Mouse (Mus musculus) midbrain, embryonic 13.5 days (tissue): Measurements from ENCODE around the gene Fbxl5. TPM values are rescaled to one million over a fixed set of nuclear protein-coding genes. Genes with fewer than 3 reads are reported as not detected.

Source experiments
- ATAC-seq: fragments of 200-750 bp; cut with Nextera tagmentation; 2 replicates; pipeline ENCODE4 v1.8.0; 2017; ENCODE audit warnings: mild to moderate bottlenecking, moderate TSS enrichment, moderate library complexity
- H3K27ac ChIP-seq: fragments of 300-500 bp; sonication (generic); 2 replicates; pipeline ENCODE4 v1.5.1; 2015; ENCODE audit warnings: inconsistent platforms, mild to moderate bottlenecking, moderate library complexity
- H3K27me3 ChIP-seq: fragments of 300-500 bp; sonication (generic); 2 replicates; pipeline ENCODE4 v1.6.1; 2015; ENCODE audit warnings: mild to moderate bottlenecking, inconsistent platforms
- H3K36me3 ChIP-seq: fragments of 300-500 bp; sonication (generic); 2 replicates; pipeline ENCODE4 v1.6.1; 2015; ENCODE audit warnings: mild to moderate bottlenecking, inconsistent platforms
- H3K4me1 ChIP-seq: fragments of 300-500 bp; sonication (generic); replicated peaks from 2 replicates; pipeline ENCODE4 v1.6.1; 2015; ENCODE audit warnings: inconsistent platforms
- H3K4me2 ChIP-seq: fragments of 300-500 bp; sonication (generic); replicated peaks from 2 replicates; pipeline ENCODE4 v1.6.1; 2015; ENCODE audit warnings: moderate library complexity, mild to moderate bottlenecking, inconsistent platforms
- H3K4me3 ChIP-seq: fragments of 300-500 bp; sonication (generic); replicated peaks from 2 replicates; pipeline ENCODE4 v1.5.1; 2015; ENCODE audit warnings: mild to moderate bottlenecking, inconsistent platforms
- H3K9ac ChIP-seq: fragments of 300-500 bp; sonication (generic); replicated peaks from 2 replicates; pipeline ENCODE4 v1.6.1; 2015; ENCODE audit warnings: mild to moderate bottlenecking, inconsistent platforms
- H3K9me3 ChIP-seq: fragments of 300-500 bp; sonication (generic); 2 replicates; pipeline ENCODE4 v1.6.1; 2016; ENCODE audit warnings: mild to moderate bottlenecking, inconsistent platforms
- WGBS: fragments of 180-500 bp; shearing (Covaris S2); methylation state at CpG from one replicate; pipeline ENCODE4 v1.1.7; 2015; 5-methylcytosine and 5-hydroxymethylcytosine counted together
- polyA plus RNA-seq: library from polyadenylated mRNA; unstranded; fragments of >200 nt; fragmentation: Nextera tagmentation; extraction: Ambion mirVana; gene quantifications from 2 replicates; pipeline ENCODE4 v1.2.1, GENCODE M21; 2015

The Fbxl5 gene
- polyA plus RNA-seq, result 62.5 and 70.9 TPM in 2 replicates

- no peak for ATAC-seq
- H3K9ac ChIP-seq, result no peak within 1 kb of the TSS
- H3K4me1 ChIP-seq, result no peaks in the 10 kb centered on the region
- H3K27ac ChIP-seq, result no peak within 1 kb of the TSS
- WGBS, result 84% methylated on average over 19 of the region's 19 CpGs
- no peaks in the 10 kb centered on the region for H3K36me3 ChIP-seq
- H3K4me2 ChIP-seq, result no peak within 1 kb of the TSS
- H3K9me3 ChIP-seq, result no peaks in the 10 kb centered on the region
- H3K27me3 ChIP-seq, result no peaks in the 10 kb centered on the region
- no peak within 1 kb of the TSS for H3K4me3 ChIP-seq
Observed at GRCm38 (mm10) chr5:43821538-43821937, at the start of gene Fbxl5. Gene Fbxl5 (minus strand): TSS chr5:43821638.

GRCm38 (mm10) chr5:43868711-43869600 is 47.5 kb upstream of the Fbxl5 start:
- H3K36me3 ChIP-seq, result no peaks in the 10 kb centered on the region
- 6% methylated on average over 28 of the region's 28 CpGs for WGBS
- peak; percentile 69 for ATAC-seq
- H3K9me3 ChIP-seq, result no peaks in the 10 kb centered on the region
- H3K4me1 ChIP-seq, result peaks cover 11% of the 10 kb centered on the region
- peak overlapping the region; percentile 56 for H3K9ac ChIP-seq
- H3K27me3 ChIP-seq, result peaks cover 7% of the 10 kb centered on the region; the same call in 1 of the 2 replicates
- no peak overlapping the region for H3K27ac ChIP-seq
- H3K4me3 ChIP-seq, result peak overlapping the region; percentile 33
- H3K4me2 ChIP-seq, result peak overlapping the region; percentile 63

GRCm38 (mm10) chr5:43868253-43868652 is 46.8 kb upstream of the Fbxl5 start, which contains the start of gene Cd38:
Gene Cd38 (plus strand): TSS chr5:43868553.
- ATAC-seq, result 0 out of 2 replicates have a peak, but pooled peaks have one; percentile 20
- Histone ChIP-seq H3K4me2 (peak within 1 kb of the TSS; percentile 63), H3K9ac (peak within 1 kb of the TSS; percentile 56)

GRCm38 (mm10) chr5:43865316-43865715 is 43.9 kb upstream of the Fbxl5 start:
- Histone ChIP-seq H3K4me1 (peaks cover 11% of the 10 kb centered on the region), H3K9me3 (no peaks in the 10 kb centered on the region), H3K27me3 (peaks cover 7% of the 10 kb centered on the region; the same call in 1 of the 2 replicates), H3K4me3 (no peak overlapping the region), H3K36me3 (no peaks in the 10 kb centered on the region), H3K27ac (no peak overlapping the region), H3K4me2 (no peak overlapping the region), H3K9ac (no peak overlapping the region)
- 80% methylated on average over 2 of the region's 2 CpGs for WGBS
- no peak for ATAC-seq

More at GRCm38 (mm10) chr5:43868253-43868652, 46.8 kb upstream of the Fbxl5 start, which contains the start of gene Cd38:
- Histone ChIP-seq H3K9me3 (no peaks in the 10 kb centered on the region), H3K4me1 (peaks cover 11% of the 10 kb centered on the region), H3K27ac (no peak within 1 kb of the TSS), H3K4me3 (peak within 1 kb of the TSS; percentile 33), H3K36me3 (no peaks in the 10 kb centered on the region), H3K27me3 (peaks cover 7% of the 10 kb centered on the region; the same call in 1 of the 2 replicates)

GRCm38 (mm10) chr5:43863642-43864041 is 42.2 kb upstream of the Fbxl5 start:
- 85% methylated on average over 6 of the region's 6 CpGs for WGBS
- no peaks in the 10 kb centered on the region for H3K36me3 ChIP-seq
- H3K9me3 ChIP-seq, result no peaks in the 10 kb centered on the region

GRCm38 (mm10) chr5:43860670-43861431 is 39.4 kb upstream of the Fbxl5 start:
- WGBS, result 71% methylated on average over 5 of the region's 5 CpGs
- Histone ChIP-seq H3K36me3 (no peaks in the 10 kb centered on the region), H3K9me3 (no peaks in the 10 kb centered on the region), H3K9ac (no peak overlapping the region), H3K27ac (no peak overlapping the region), H3K27me3 (no peaks in the 10 kb centered on the region), H3K4me3 (no peak overlapping the region), H3K4me1 (no peaks in the 10 kb centered on the region), H3K4me2 (no peak overlapping the region)
- no peak for ATAC-seq

More at GRCm38 (mm10) chr5:43863642-43864041, 42.2 kb upstream of the Fbxl5 start:
- Histone ChIP-seq H3K27me3 (peaks cover 7% of the 10 kb centered on the region; the same call in 1 of the 2 replicates), H3K9ac (no peak overlapping the region), H3K4me1 (peaks cover 2% of the 10 kb centered on the region), H3K4me2 (no peak overlapping the region), H3K4me3 (no peak overlapping the region), H3K27ac (no peak overlapping the region)
- no peak for ATAC-seq

GRCm38 (mm10) chr5:43860096-43860495 is 38.7 kb upstream of the Fbxl5 start:
- no peak overlapping the region for H3K4me2 ChIP-seq
- no peaks in the 10 kb centered on the region for H3K9me3 ChIP-seq
- H3K4me1 ChIP-seq, result no peaks in the 10 kb centered on the region
- no peak overlapping the region for H3K27ac ChIP-seq
- ATAC-seq, result no peak
- WGBS, result 96% methylated on average over 5 of the region's 5 CpGs
- H3K27me3 ChIP-seq, result no peaks in the 10 kb centered on the region
- H3K36me3 ChIP-seq, result no peaks in the 10 kb centered on the region
- no peak overlapping the region for H3K4me3 ChIP-seq
- no peak overlapping the region for H3K9ac ChIP-seq

GRCm38 (mm10) chr5:43859663-43860062 is 38.2 kb upstream of the Fbxl5 start:
- Histone ChIP-seq H3K9me3 (no peaks in the 10 kb centered on the region), H3K27ac (no peak overlapping the region), H3K36me3 (no peaks in the 10 kb centered on the region), H3K9ac (no peak overlapping the region), H3K4me2 (no peak overlapping the region), H3K27me3 (no peaks in the 10 kb centered on the region), H3K4me3 (no peak overlapping the region), H3K4me1 (no peaks in the 10 kb centered on the region)
- 90% methylated on average over 8 of the region's 8 CpGs for WGBS
- ATAC-seq, result no peak

- WGBS, result 87% methylated on average over 2 of the region's 2 CpGs
Observed at GRCm38 (mm10) chr5:43855769-43856168, 34.3 kb upstream of the Fbxl5 start.

GRCm38 (mm10) chr5:43853868-43854488 is 32.5 kb upstream of the Fbxl5 start:
- Histone ChIP-seq H3K27ac (no peak overlapping the region), H3K36me3 (no peaks in the 10 kb centered on the region), H3K4me3 (no peak overlapping the region), H3K9ac (no peak overlapping the region), H3K4me2 (no peak overlapping the region), H3K27me3 (no peaks in the 10 kb centered on the region), H3K9me3 (no peaks in the 10 kb centered on the region), H3K4me1 (no peaks in the 10 kb centered on the region)
- no peak for ATAC-seq
- 85% methylated on average over 7 of the region's 7 CpGs for WGBS

More at GRCm38 (mm10) chr5:43855769-43856168, 34.3 kb upstream of the Fbxl5 start:
- no peak overlapping the region for H3K4me3 ChIP-seq
- H3K27me3 ChIP-seq, result no peaks in the 10 kb centered on the region
- no peak overlapping the region for H3K27ac ChIP-seq
- no peaks in the 10 kb centered on the region for H3K4me1 ChIP-seq
- H3K4me2 ChIP-seq, result no peak overlapping the region
- H3K36me3 ChIP-seq, result no peaks in the 10 kb centered on the region
- H3K9me3 ChIP-seq, result no peaks in the 10 kb centered on the region
- H3K9ac ChIP-seq, result no peak overlapping the region
- ATAC-seq, result no peak

GRCm38 (mm10) chr5:43853096-43853867 is 31.8 kb upstream of the Fbxl5 start:
- no peaks in the 10 kb centered on the region for H3K9me3 ChIP-seq
- no peaks in the 10 kb centered on the region for H3K4me1 ChIP-seq
- H3K4me3 ChIP-seq, result no peak overlapping the region
- WGBS, result 77% methylated on average over 11 of the region's 11 CpGs
- H3K4me2 ChIP-seq, result no peak overlapping the region
- no peak overlapping the region for H3K27ac ChIP-seq
- ATAC-seq, result no peak
- H3K9ac ChIP-seq, result no peak overlapping the region
- no peaks in the 10 kb centered on the region for H3K36me3 ChIP-seq
- H3K27me3 ChIP-seq, result no peaks in the 10 kb centered on the region
